Mouse (Mus musculus) spleen, adult 2 months (tissue): Measurements from ENCODE around the gene Gng12.

ENCODE experiments used
- CTCF ChIP-seq: fragments of 200-500 bp; IDR thresholded peaks from 2 replicates; pipeline ENCODE4 v1.5.1; 2011; ENCODE audit warnings: mild to moderate bottlenecking, inconsistent platforms; ENCODE audit not compliant: insufficient read depth, insufficient read length, insufficient replicate concordance; ENCODE audit errors: extremely low read depth
- POLR2A ChIP-seq: fragments of 200-500 bp; IDR thresholded peaks from 2 replicates; pipeline ENCODE4 v1.6.1; 2011; ENCODE audit warnings: low read depth, low read length, inconsistent platforms

GRCm38 (mm10) chr6:67069800-67070315 lies 173.7 kb downstream of the Gng12 start:
- no peak for TF ChIP-seq CTCF
- no peak for TF ChIP-seq POLR2A
